Mouse (Mus musculus): ENCODE data around the gene Spem1.

GRCm38 (mm10) chr11:69810280-69810679 is 11.7 kb downstream of the Spem1 start:
- TF ChIP-seq CTCF (IDR thresholded peaks at IDR 0.05; ENCODE audit: control insufficient read depth, insufficient read depth, insufficient replicate concordance, low read depth, low read length) (no peak), POLR2A (IDR thresholded peaks at IDR 0.05; ENCODE audit: control insufficient read depth, low read depth, low read length) (no peak)
